Mouse (Mus musculus): Measurements from ENCODE around the gene Tnip1. TPM values are rescaled to one million over a fixed set of nuclear protein-coding genes. Genes with fewer than 3 reads are reported as not detected.
A peak's percentile ranks its signal among the peaks of the same experiment; 100 is the strongest.

The Tnip1 gene
- total and polyA plus RNA-seq, 2 experiments from 2014 or later, result 16.6 to 19.7 TPM

- peak; percentile 83 for ATAC-seq (ENCODE audit: insufficient read depth, low read depth)
- 6% methylated on average over 12 of the region's 12 CpGs for WGBS
Measured at GRCm38 (mm10) chr11:54998284-54998683, 35.6 kb upstream of the Tnip1 start.

GRCm38 (mm10) chr11:54996176-54996575 lies 33.5 kb upstream of the Tnip1 start:
- no peaks in the 10 kb centered on the region for H3K27me3 ChIP-seq (ENCODE audit: control insufficient read depth, insufficient read depth, low read length)
- DNase-seq (ENCODE audit: low spot score) (no peak), ATAC-seq (ENCODE audit: insufficient read depth, low read depth) (no peak)
- no peak overlapping the region for H3K4me2 ChIP-seq (ENCODE audit: low read depth, low read length)
- H3K4me3 ChIP-seq (ENCODE audit: low read depth, low read length), result no peak overlapping the region
- H3K4me1 ChIP-seq (ENCODE audit: control insufficient read depth, insufficient read depth), result no peaks in the 10 kb centered on the region
- no peak overlapping the region for H3K27ac ChIP-seq (ENCODE audit: low read depth)
- WGBS, result 39% methylated on average over 7 of the region's 7 CpGs
- no peaks in the 10 kb centered on the region; the same call in 1 of the 2 replicates for H3K9me3 ChIP-seq (replicated peaks; ENCODE audit: control insufficient read depth, low read length)
- H3K36me3 ChIP-seq (replicated peaks; ENCODE audit: control insufficient read depth, insufficient read depth, low read length), result peaks cover 86% of the 10 kb centered on the region
- TF ChIP-seq CTCF (IDR thresholded peaks at IDR 0.05; ENCODE audit: low read depth), result no peak
- TF ChIP-seq EP300 (IDR thresholded peaks at IDR 0.05; ENCODE audit: low read depth), result no peak
- H3K9ac ChIP-seq (replicated peaks; ENCODE audit: low read depth, low read length), result no peak overlapping the region

More at GRCm38 (mm10) chr11:54998284-54998683, 35.6 kb upstream of the Tnip1 start:
- H3K36me3 ChIP-seq (replicated peaks; ENCODE audit: control insufficient read depth, insufficient read depth, low read length), result peaks cover 79% of the 10 kb centered on the region
- H3K27me3 ChIP-seq (ENCODE audit: control insufficient read depth, insufficient read depth, low read length), result no peaks in the 10 kb centered on the region
- no peaks in the 10 kb centered on the region; the same call in 1 of the 2 replicates for H3K9me3 ChIP-seq (replicated peaks; ENCODE audit: control insufficient read depth, low read length)
- TF ChIP-seq CTCF (IDR thresholded peaks at IDR 0.05; ENCODE audit: low read depth) (peak; percentile 95), EP300 (IDR thresholded peaks at IDR 0.05; ENCODE audit: low read depth) (no peak)
- H3K9ac ChIP-seq (replicated peaks; ENCODE audit: low read depth, low read length), result no peak overlapping the region
- DNase-seq (ENCODE audit: low spot score), result peak; percentile 81
- no peak overlapping the region for H3K4me3 ChIP-seq (ENCODE audit: low read depth, low read length)
- H3K27ac ChIP-seq (ENCODE audit: low read depth), result peak overlapping the region; percentile 46; the same call in 1 of the 2 replicates
- no peak overlapping the region for H3K4me2 ChIP-seq (ENCODE audit: low read depth, low read length)
- H3K4me1 ChIP-seq (ENCODE audit: control insufficient read depth, insufficient read depth), result no peaks in the 10 kb centered on the region

GRCm38 (mm10) chr11:54989920-54990319 lies 27.2 kb upstream of the Tnip1 start:
- Histone ChIP-seq H3K27ac (ENCODE audit: low read depth) (no peak overlapping the region), H3K36me3 (replicated peaks; ENCODE audit: control insufficient read depth, insufficient read depth, low read length) (peaks cover 93% of the 10 kb centered on the region), H3K4me2 (ENCODE audit: low read depth, low read length) (no peak overlapping the region), H3K9me3 (replicated peaks; ENCODE audit: control insufficient read depth, low read length) (no peaks in the 10 kb centered on the region), H3K27me3 (ENCODE audit: control insufficient read depth, insufficient read depth, low read length) (no peaks in the 10 kb centered on the region), H3K9ac (replicated peaks; ENCODE audit: low read depth, low read length) (no peak overlapping the region), H3K4me3 (ENCODE audit: low read depth, low read length) (no peak overlapping the region), H3K4me1 (ENCODE audit: control insufficient read depth, insufficient read depth) (no peaks in the 10 kb centered on the region)
- DNase-seq (ENCODE audit: low spot score), result no peak
- no peak for ATAC-seq (ENCODE audit: insufficient read depth, low read depth)
- no peak for TF ChIP-seq EP300 (IDR thresholded peaks at IDR 0.05; ENCODE audit: low read depth)
- no peak for TF ChIP-seq CTCF (IDR thresholded peaks at IDR 0.05; ENCODE audit: low read depth)

- 88% methylated on average over 8 of the region's 8 CpGs for WGBS
- no peak overlapping the region for H3K27ac ChIP-seq (ENCODE audit: low read depth)
- no peak overlapping the region for H3K4me2 ChIP-seq (ENCODE audit: low read depth, low read length)
- peaks cover 89% of the 10 kb centered on the region for H3K36me3 ChIP-seq (replicated peaks; ENCODE audit: control insufficient read depth, insufficient read depth, low read length)
- H3K9ac ChIP-seq (replicated peaks; ENCODE audit: low read depth, low read length), result no peak overlapping the region
- H3K27me3 ChIP-seq (ENCODE audit: control insufficient read depth, insufficient read depth, low read length), result no peaks in the 10 kb centered on the region
- TF ChIP-seq CTCF (IDR thresholded peaks at IDR 0.05; ENCODE audit: low read depth), result no peak
- TF ChIP-seq EP300 (IDR thresholded peaks at IDR 0.05; ENCODE audit: low read depth), result no peak
- ATAC-seq (ENCODE audit: insufficient read depth, low read depth) (no peak), DNase-seq (ENCODE audit: low spot score) (no peak)
- H3K4me1 ChIP-seq (ENCODE audit: control insufficient read depth, insufficient read depth), result no peaks in the 10 kb centered on the region
- H3K4me3 ChIP-seq (ENCODE audit: low read depth, low read length), result no peak overlapping the region
- H3K9me3 ChIP-seq (replicated peaks; ENCODE audit: control insufficient read depth, low read length), result no peaks in the 10 kb centered on the region
Measured at GRCm38 (mm10) chr11:54988754-54989349, 26.1 kb upstream of the Tnip1 start.

- 100% methylated on average over 1 of the region's 1 CpGs for WGBS
- Histone ChIP-seq H3K27me3 (ENCODE audit: control insufficient read depth, insufficient read depth, low read length) (no peaks in the 10 kb centered on the region), H3K4me3 (ENCODE audit: low read depth, low read length) (no peak overlapping the region), H3K27ac (ENCODE audit: low read depth) (no peak overlapping the region), H3K9me3 (replicated peaks; ENCODE audit: control insufficient read depth, low read length) (no peaks in the 10 kb centered on the region), H3K4me2 (ENCODE audit: low read depth, low read length) (no peak overlapping the region), H3K4me1 (ENCODE audit: control insufficient read depth, insufficient read depth) (no peaks in the 10 kb centered on the region), H3K36me3 (replicated peaks; ENCODE audit: control insufficient read depth, insufficient read depth, low read length) (peaks cover 89% of the 10 kb centered on the region), H3K9ac (replicated peaks; ENCODE audit: low read depth, low read length) (no peak overlapping the region)
- TF ChIP-seq EP300 (IDR thresholded peaks at IDR 0.05; ENCODE audit: low read depth) (no peak), CTCF (IDR thresholded peaks at IDR 0.05; ENCODE audit: low read depth) (peak; percentile 62)
- no peak for DNase-seq (ENCODE audit: low spot score)
- ATAC-seq (ENCODE audit: insufficient read depth, low read depth), result no peak
Measured at GRCm38 (mm10) chr11:54987974-54988373, 25.3 kb upstream of the Tnip1 start.

GRCm38 (mm10) chr11:54985086-54985485 lies 22.4 kb upstream of the Tnip1 start:
- ATAC-seq (ENCODE audit: insufficient read depth, low read depth) (no peak), DNase-seq (ENCODE audit: low spot score) (no peak)
- no peak overlapping the region for H3K27ac ChIP-seq (ENCODE audit: low read depth)
- 61% methylated on average over 3 of the region's 3 CpGs for WGBS
- H3K4me2 ChIP-seq (ENCODE audit: low read depth, low read length), result no peak overlapping the region
- H3K36me3 ChIP-seq (replicated peaks; ENCODE audit: control insufficient read depth, insufficient read depth, low read length), result peaks cover 91% of the 10 kb centered on the region
- H3K4me3 ChIP-seq (ENCODE audit: low read depth, low read length), result no peak overlapping the region
- H3K9ac ChIP-seq (replicated peaks; ENCODE audit: low read depth, low read length), result no peak overlapping the region
- no peaks in the 10 kb centered on the region for H3K4me1 ChIP-seq (ENCODE audit: control insufficient read depth, insufficient read depth)
- no peaks in the 10 kb centered on the region for H3K27me3 ChIP-seq (ENCODE audit: control insufficient read depth, insufficient read depth, low read length)
- TF ChIP-seq CTCF (IDR thresholded peaks at IDR 0.05; ENCODE audit: low read depth), result no peak
- no peak for TF ChIP-seq EP300 (IDR thresholded peaks at IDR 0.05; ENCODE audit: low read depth)
- H3K9me3 ChIP-seq (replicated peaks; ENCODE audit: control insufficient read depth, low read length), result no peaks in the 10 kb centered on the region
